Mouse (Mus musculus) gastrocnemius, postnatal 10 days (tissue): Measurements from ENCODE around the gene Hsd3b7. TPM values are rescaled to one million over a fixed set of nuclear protein-coding genes. Genes with fewer than 3 reads are reported as not detected.

Experiments
- total RNA-seq, 2 experiments: library from RNA; stranded (reverse); gene quantifications; 2 replicates each; pipeline ENCODE4 v1.2.3; 2021

Hsd3b7 gene
- total RNA-seq, 2 experiments from 2014 or later, result 8.1 to 12.5 TPM

Other genes with a start within 250 kb of the Hsd3b7 start
- not detected for gene Tmem265, start 239.2 kb upstream of the Hsd3b7 start, total RNA-seq
- 10 to 100 TPM; 13.3 to 17.6 TPM for gene Phkg2, start 227.3 kb upstream of the Hsd3b7 start, total RNA-seq
- gene Ccdc189, start 212.0 kb upstream of the Hsd3b7 start, total RNA-seq, result 1 to 10 TPM; 1.7 to 3.2 TPM
- 10 to 100 TPM; 26.9 to 37.8 TPM for gene Rnf40, start 211.8 kb upstream of the Hsd3b7 start, total RNA-seq
- gene Zfp629, start 184.8 kb upstream of the Hsd3b7 start, total RNA-seq, result 10 to 100 TPM in 1 of 2 experiments, 1 to 10 TPM in 1; 9.2 to 14.7 TPM
- gene Bcl7c, start 91.7 kb upstream of the Hsd3b7 start, total RNA-seq, result 10 to 100 TPM; 93.2 to 97.1 TPM
- 10 to 100 TPM in 1 of 2 experiments, 1 to 10 TPM in 1; 9.1 to 12.7 TPM for gene Ctf1, start 87.9 kb upstream of the Hsd3b7 start, total RNA-seq
- gene Ctf2, start 68.4 kb upstream of the Hsd3b7 start, total RNA-seq, result not detected
- gene Fbxl19, start 56.1 kb upstream of the Hsd3b7 start, total RNA-seq, result 1 to 10 TPM; 2.9 to 6.0 TPM
- 10 to 100 TPM; 10.2 to 12.3 TPM for gene Orai3, start 30.8 kb upstream of the Hsd3b7 start, total RNA-seq
- 10 to 100 TPM; 21.2 to 26.2 TPM for gene Setd1a, start 23.9 kb upstream of the Hsd3b7 start, total RNA-seq
- gene Gm49388, start 15.0 kb upstream of the Hsd3b7 start, total RNA-seq, result under 1 TPM in 1 of 2 experiments, not detected in 1; 0.47 TPM
- 10 to 100 TPM; 52.6 to 69.7 TPM for gene Stx4a, start 23.7 kb downstream of the Hsd3b7 start, total RNA-seq
- gene Stx1b, start 23.9 kb downstream of the Hsd3b7 start, total RNA-seq, result 1 to 10 TPM; 3.0 to 4.6 TPM
- gene Zfp646, start 75.6 kb downstream of the Hsd3b7 start, total RNA-seq, result 10 to 100 TPM; 16.2 to 20.1 TPM
- gene Zfp668, start 76.2 kb downstream of the Hsd3b7 start, total RNA-seq, result 1 to 10 TPM; 5.8 to 7.7 TPM
- 1 to 10 TPM in 1 of 2 experiments, under 1 TPM in 1; 0.96 to 1.2 TPM for gene Prss53, start 90.4 kb downstream of the Hsd3b7 start, total RNA-seq
- gene Gm21974, start 94.8 kb downstream of the Hsd3b7 start, total RNA-seq, result not detected
- gene Vkorc1, start 95.0 kb downstream of the Hsd3b7 start, total RNA-seq, result 10 to 100 TPM; 36.8 to 48.9 TPM
- 10 to 100 TPM; 84.9 to 89.6 TPM for gene Bckdk, start 103.5 kb downstream of the Hsd3b7 start, total RNA-seq
- 10 to 100 TPM; 12.9 to 16.7 TPM for gene Kat8, start 111.9 kb downstream of the Hsd3b7 start, total RNA-seq
- not detected for gene Prss8, start 129.5 kb downstream of the Hsd3b7 start, total RNA-seq
- 1 to 10 TPM; 6.6 to 7.9 TPM for gene Prss36, start 146.1 kb downstream of the Hsd3b7 start, total RNA-seq
- 100 to 1,000 TPM; 199 to 239 TPM for gene Fus, start 166.9 kb downstream of the Hsd3b7 start, total RNA-seq
- 1 to 10 TPM; 3.3 to 4.9 TPM for gene Pycard, start 193.3 kb downstream of the Hsd3b7 start, total RNA-seq
- 100 to 1,000 TPM; 238 to 256 TPM for gene Trim72, start 203.3 kb downstream of the Hsd3b7 start, total RNA-seq